Mouse (Mus musculus) adrenal gland, postnatal 25 days (tissue): ENCODE data around the gene Zfp568. TPM values are rescaled to one million over a fixed set of nuclear protein-coding genes. Genes with fewer than 3 reads are reported as not detected.
"Not testable (repeated sequence)": the region's sequence is repeated elsewhere in the genome, so short reads cannot be mapped to it uniquely, and the experiment has no call there.

Source experiments
- DNase-seq: peaks from one replicate; pipeline ENCODE4 v3.0.0; 2021; ENCODE audit warnings: mixed read lengths
- long read RNA-seq: library from polyadenylated mRNA; stranded (forward); transcript quantifications from one replicate; pipeline ENCODE4 v2.0.0, GENCODE M21; 2021
- total RNA-seq: library from RNA; stranded (reverse); gene quantifications from 2 replicates; pipeline ENCODE4 v1.2.3, GENCODE M21; 2021

Gene Zfp568
- 10.1 and 10.4 TPM in 2 replicates for total RNA-seq
- long read RNA-seq, partial matches to known transcripts, result 0 of 4 reads
- long read RNA-seq, other reads (novel, unspliced or antisense), result 4 of 4 reads

DNA sequence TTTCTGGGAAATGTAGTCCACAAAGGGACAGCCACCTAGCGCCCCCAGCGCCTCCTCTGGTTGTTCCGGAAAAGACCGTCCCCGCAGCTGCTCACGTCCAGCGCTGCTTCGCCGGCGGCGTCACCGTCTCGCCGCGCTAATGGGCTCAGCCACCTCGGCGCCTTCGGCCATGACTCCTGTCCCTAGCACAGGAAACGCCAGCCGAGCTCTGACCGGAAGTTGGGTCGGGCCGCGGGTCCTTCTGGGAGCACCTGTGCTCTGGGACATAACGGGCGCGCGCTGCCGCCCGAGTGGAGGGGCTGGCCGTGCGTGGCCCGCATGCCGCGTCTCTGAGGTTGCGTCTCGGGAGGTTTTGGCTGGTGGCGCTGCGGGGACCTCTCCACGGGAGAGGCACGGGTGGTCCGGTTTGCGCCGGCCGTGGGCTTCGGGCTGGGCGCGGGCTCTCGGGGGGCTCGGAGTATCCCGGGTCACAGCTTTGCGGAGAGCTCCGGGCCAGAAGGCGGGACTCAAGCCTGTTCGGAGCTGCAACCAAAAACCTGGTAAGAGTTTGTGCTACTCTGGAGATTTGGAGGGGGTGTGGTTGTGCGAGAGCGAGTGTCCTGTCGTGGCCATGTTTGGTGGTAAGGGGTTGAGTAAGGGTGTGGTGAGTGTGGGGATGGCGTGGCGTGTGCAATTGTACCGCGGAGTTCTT is at the start of gene Zfp568:
Gene Zfp568 (plus strand): TSS at position 266 of the 691 bp plus-strand sequence.
- DNase-seq, result peak; percentile 93

- DNase-seq, result no peak
These were observed 44.9 kb upstream of the Zfp568 start for GRCm38 (mm10) chr7:29938856-29939255.

DNA sequence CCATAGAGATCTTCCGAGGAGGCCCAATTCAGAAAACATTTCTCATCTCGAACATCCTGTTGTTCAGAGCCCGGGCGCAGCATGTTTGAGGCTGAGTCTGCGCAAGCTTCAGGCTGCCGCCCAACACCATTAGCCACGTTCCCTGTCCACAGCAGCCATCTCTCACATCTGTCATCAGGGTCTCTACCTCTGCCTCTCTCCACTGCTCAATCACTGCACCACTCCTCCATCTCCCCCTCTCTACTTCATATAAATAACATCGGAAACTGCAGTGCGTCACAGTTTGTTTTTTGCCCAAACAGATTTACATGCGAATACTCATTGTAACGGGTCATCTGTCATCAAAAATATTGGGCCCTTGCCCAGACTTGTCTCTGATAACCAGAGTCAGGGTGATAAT is 42.7 kb upstream of the Zfp568 start:
- DNase-seq, result no peak

GRCm38 (mm10) chr7:29942740-29943139 is 41.0 kb upstream of the Zfp568 start:
- no peak for DNase-seq

GRCm38 (mm10) chr7:29943720-29944119 is 40.0 kb upstream of the Zfp568 start:
- no peak for DNase-seq

DNA sequence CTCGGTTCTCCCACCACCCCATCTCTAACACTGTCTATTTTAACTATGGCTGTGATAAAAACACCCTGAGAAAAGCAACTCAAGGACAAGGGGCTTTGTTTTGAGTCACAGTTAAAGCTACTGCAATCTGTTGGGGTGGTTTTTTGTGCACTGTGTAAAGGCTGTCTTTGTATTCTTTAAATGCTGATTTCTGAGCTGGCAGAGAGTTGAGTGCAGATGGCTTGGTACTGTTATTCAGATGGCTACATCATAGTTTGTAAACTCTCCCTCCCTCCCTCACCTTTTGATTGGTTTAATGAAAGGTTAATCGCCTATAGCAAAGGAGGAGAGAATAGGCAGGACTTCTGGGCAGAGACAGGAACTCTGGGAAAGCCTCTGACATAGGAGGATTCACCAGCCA is 39.6 kb upstream of the Zfp568 start:
- no peak for DNase-seq

GRCm38 (mm10) chr7:29953086-29953485 is 30.7 kb upstream of the Zfp568 start:
- DNase-seq, result no peak

DNA sequence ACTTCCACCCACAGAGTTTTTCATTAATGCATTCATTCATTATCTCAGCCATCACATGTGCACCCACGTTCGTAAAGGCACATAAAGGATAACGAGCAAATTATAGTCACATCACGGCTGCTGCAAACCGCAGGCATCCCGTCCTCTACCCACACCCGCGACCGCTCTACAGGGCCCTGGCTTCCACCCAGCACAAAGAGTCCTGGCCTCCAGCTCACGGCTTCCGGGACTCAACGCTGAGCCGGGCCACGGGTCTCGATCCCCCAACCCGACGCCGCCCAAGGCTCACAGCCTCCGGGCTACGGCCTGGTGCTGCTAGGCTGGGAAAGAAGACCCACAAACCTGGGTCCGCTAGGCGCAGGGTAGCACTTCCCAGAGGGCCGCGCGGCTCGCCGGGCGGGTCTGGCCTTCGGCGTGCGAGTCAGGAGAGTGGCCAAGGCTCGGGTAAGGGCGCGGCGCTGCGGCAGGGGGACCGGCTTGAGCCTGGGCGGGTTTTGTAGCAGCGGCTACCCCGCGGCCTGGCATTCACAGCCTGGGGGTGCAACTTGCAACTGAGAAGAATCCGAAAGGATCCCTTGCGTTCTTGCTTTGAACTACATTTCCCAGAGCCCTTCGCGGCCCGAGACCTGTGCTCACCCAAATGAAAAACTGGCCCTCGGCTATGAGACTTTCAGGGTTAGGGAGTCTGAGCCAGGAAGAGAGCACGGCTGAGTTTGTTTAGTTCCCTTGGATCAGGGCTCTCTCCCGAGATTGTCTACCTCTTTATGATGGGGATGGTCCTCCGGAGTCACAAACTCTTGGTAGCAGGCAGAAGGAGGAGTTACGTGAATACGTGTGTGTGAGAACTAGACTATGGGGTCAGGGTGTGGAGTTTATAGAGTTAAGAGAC is 30.0 kb upstream of the Zfp568 start, which contains the start of gene Zfp74:
Gene Zfp74 (minus strand): TSS at position 577 of the 889 bp plus-strand sequence.
- peak; percentile 77 for DNase-seq

DNA sequence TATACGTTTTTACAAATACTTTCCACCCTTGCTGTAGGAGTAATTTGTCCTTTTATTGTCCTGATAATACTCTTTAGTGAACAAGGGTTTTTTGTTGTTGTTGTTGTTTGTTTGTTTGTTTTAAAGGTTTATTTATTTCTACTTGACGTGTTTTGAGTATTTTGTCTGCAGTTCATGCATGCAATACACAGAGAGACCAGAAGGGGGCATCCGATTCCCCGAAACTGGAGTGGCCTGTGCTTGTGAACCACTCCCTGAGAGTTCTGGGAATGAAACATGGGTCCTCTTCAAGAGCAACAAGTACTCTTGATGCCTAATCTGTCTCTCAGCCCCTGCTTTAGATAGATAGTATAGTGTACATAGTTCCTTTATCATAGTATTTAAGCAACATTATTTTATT is 29.0 kb upstream of the Zfp568 start:
- DNase-seq, result peak; percentile 38

DNA sequence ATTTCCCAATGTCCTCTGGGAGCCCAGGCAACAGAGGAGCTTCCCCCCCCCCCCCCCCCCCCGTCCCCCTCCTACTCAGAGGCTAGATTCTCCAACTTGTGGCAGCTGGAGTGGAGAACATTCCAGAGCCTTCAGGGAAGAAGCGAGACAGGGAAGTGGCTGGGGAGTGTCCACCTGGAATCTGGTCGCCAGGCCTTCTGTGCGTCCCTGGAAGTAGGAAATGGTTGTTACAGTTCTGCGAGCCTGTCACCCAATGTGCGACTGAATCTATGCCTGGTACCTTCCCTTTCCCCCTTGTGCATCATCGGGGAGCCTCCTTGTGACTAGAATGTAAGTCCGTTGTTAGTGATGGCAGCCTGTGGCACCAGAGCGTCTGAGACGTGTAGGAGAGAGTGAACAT is 27.5 kb upstream of the Zfp568 start:
- DNase-seq, result no peak

DNA sequence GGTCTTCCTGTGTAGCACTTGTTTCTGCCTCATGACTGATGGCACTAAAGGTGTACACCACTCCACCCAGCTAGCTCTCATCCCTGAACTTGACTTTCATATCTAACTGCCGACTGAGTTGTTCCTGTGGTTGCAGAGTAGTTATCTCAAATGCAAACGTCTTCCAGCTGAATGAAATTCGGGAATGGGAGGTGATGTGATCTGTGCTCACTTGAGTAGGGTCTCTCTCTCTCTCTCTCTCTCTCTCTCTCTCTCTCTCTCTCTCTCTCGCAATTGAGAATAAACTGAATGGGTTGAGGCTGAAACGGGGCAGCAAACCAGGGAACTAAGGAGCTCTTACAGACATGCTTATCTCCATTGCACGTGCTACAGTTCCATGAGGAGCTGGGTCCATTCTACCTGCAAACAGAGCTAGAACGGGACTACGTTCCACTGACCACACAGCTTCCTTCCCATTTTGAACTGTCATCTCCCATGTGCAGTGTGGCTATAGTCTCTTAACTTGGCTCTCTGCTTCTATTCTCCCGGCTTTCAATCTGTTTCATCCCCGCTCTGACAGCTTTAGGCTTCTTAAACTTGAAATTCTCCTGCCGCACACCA is 25.5 kb upstream of the Zfp568 start:
- DNase-seq, result no peak

DNA sequence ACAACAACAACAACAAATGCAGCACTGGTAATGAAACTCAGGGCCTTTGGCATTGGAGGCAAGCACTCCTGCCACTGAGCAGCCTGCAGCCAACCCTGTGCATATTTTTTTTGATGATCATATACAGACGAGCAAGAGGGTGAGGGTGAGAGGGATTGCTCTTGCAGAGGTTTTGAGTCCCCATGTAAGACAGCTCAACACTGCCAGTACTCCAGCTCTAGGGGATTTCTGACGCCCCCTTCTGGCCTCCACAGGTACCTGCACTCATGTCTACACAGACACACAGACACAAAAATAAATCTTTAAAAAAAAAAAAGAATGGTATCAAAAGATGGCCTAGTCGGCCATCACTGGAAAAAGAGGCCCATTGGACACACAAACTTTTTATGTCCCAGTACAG is 24.8 kb upstream of the Zfp568 start:
- no peak for DNase-seq

DNA sequence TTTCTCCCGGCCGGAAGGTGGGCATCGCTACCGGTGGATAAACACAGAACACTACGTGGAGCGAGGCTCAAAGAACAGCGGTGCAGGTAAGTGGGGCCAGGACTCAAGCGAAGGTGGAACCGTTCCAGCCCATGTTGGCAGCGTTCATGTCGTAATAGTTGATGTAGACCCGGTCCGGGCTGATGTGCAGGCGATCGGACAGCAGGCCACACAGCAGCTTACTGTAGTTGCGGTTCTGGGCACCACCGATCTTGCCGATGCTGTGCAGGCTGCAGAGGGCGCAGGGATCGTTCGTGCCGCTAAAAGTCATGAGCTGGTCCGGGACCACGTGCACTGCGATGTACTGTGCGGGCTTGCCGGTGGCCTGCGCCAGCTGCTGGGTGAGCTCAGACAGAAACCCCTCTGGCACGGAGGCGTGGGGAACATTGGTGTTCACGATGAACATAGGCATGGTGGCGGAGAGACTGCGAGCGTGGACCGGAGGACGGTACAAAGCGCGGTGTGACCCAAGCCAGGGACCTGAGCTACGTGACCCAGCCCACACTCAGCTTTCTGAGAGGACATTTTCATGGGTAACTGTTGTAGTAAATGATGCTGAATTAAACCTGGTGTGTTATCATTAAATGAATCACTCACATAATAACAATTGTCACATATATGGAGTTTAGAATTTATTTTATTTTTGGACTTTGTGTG is 18.5 kb upstream of the Zfp568 start:
- DNase-seq, result not testable (repeated sequence)

DNA sequence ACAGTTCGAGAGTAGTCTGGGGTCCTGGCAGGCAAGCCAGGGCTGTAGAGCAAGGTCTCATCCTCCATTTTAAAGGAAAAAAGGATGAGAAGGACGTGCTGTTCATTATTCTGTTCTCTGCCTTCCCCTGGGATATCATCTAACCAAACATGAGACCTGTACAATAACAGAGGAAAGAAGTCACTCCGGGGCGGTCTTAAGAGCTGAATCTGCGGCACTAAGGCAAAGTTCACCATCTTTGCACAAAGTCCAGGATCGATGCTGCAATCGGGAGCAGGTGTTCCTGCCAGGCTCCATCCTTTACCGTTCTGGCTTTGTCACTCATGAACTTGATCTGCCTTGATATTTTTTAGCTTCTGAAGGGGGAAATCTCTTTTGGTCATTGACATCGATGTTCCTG is 13.1 kb upstream of the Zfp568 start:
- no peak for DNase-seq

- DNase-seq, result no peak
These were observed 3.0 kb upstream of the Zfp568 start for GRCm38 (mm10) chr7:29980761-29981160.

- DNase-seq, result no peak
These were observed 2.3 kb upstream of the Zfp568 start for GRCm38 (mm10) chr7:29981455-29981854.

DNA sequence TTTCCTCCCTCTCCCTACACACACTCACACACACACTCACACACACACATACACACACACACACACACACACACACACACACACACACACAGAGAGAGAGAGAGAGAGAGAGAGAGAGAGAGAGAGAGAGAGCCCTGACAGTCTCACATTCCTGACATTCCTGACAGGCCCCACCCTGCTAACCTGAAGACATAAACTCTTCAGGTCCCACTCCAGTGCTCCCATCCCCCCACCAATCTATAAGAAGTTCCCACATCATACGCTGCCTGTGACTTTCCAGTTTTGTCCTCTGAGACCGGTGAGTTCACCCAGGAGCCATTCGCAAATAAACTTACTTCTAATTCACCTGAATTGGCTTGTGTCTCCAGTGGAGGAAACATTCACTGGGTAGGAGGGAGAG is 1.9 kb upstream of the Zfp568 start:
- no peak for DNase-seq

- no peak for DNase-seq
These were observed 1.4 kb upstream of the Zfp568 start for GRCm38 (mm10) chr7:29982341-29982740.

DNA sequence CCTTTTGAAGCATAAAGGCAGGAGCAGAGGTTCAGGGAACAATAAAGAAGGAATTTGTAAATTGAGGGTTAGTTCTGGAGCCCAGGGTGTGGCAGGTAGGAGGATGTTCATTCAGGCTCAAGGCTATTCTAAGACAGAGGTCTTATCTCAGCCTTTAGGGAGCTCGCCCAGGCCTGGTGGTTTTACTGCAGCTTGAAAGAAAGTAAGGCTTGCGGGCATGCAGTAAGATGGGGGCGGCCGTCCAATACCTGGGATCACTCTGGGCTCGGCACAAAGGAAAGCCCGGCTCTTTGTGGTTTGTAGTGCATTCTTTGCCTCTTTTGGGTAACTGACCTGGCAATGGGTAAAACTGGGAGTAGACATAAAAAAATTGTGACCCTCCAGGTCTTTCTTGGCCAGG is 824 bp upstream of the Zfp568 start:
- DNase-seq, result no peak

GRCm38 (mm10) chr7:29983340-29983689 is 440 bp upstream of the Zfp568 start:
- no peak for DNase-seq

- DNase-seq, result no peak
These were observed 2.3 kb downstream of the Zfp568 start for GRCm38 (mm10) chr7:29986101-29986500.

DNA sequence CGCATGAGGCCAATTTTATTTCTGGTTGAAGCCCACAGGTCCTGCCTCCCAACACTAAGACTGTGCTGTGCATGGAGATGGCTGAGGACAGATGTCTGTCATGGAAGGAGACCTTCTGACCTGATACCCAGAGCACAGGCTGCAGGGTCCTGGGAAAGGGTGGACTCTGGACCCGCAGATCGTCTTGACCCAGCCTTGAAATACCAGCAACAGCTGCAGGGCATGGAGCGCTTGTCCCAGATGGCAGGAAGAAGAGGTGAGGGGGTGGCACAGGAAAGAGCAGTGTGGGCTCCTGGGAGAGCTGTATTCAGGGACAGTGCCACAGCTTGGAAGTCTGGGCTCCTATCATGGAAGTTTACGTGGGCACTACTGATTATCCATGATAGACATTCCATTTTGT is 3.8 kb downstream of the Zfp568 start:
- no peak for DNase-seq
